Mouse (Mus musculus): Measurements from ENCODE around the gene Ddhd1.

The Ddhd1 gene

DNA sequence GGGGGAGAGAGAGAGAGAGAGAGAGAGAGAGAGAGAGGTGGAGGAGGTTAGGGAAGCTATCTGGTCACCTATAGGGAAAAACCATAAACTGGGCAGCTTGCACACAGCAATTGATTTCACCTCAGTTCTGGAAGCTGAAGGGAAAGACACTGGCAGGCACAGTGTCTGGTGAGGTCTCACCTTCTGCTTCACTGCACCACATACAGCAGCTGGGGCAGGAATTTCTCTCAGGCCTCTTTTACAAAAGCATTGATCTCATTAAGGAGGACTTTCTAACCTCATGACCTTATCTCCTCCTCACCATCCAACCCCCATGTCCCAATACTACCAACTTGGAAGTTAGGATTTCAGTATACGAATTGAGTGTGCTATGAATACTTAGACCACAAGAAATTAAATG lies 13.2 kb downstream of the Ddhd1 start:
- DNase-seq (ENCODE audit: low spot score in 2 of 2), result no peak

DNA sequence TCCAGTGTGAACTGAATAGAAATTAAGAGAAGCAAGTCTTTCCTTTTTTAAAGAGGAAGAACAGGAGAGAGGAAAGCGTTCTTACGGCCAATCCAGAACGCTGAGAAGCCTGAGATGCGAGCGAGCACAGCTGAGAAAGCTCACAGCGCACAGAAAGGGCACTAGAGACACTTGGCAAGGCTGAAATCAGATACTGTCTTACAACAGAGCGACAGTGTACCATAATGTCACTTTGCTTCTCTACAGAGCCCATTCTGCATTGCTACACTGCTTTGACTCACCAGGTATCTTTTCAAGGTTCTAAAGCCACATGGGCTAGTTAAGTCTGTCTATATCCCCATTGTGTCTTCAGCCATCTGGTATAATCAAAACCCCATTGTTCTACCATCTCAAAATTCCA lies 13.7 kb downstream of the Ddhd1 start:
- no peak for DNase-seq (ENCODE audit: low spot score in 2 of 2)

DNA sequence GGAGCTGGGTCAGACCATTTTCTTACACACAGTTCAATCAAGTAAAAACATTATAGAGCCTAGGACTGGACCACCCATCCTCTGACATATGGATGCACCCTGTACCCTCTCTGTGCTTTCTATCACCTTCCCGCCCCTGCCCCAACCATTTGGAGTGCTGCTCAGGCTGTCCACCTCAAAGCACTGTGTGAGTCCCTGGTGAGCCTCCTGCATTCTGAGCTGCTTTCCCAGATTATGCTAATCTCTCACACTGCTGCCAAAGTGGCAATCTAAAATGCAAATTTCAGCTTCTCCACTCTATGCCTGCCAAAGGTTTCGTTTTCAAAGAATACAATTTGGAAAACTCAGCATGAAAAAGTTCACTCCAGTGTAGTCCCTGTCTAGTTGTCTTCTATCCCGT lies 14.5 kb downstream of the Ddhd1 start:
- no peak for DNase-seq (ENCODE audit: low spot score in 2 of 2)

DNA sequence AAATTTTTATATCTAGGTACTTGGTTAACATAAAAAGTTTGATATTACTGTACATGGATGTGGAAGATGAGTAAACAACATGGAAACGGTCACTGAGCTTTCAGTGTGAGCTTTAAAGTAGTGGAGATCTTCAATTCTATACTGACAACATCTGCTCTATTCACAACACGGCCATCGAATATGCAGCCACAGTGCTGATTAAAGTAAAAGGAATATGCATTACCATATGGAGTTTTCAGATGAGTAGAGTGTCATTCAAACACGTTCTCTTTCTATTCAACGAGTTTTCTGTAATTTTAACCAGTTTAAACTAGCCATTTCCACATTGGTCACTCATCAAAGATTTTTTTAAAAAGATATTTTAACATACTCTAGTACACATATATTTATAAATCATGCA lies 15.1 kb downstream of the Ddhd1 start:
- DNase-seq (ENCODE audit: low spot score in 2 of 2), result no peak

DNA sequence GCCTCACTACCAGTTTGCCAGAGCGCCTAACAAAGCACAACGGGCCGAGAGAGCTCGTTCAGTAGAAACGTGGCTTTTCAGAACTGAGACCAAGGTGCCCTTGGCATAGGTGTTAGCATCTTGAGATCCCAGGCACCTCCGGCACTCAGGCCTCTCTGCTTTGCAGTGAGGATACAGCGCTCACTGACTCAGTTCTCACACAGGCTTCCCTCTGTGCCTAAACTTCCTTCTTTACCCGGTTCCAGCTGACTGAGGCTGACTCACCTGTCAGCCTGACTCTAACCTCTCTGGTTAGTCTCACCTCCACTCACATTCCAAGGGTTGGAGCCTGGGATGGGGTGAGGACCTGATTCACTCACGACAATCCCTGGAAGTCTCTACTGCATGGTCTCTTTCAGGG lies 15.7 kb downstream of the Ddhd1 start:
- DNase-seq (ENCODE audit: low spot score in 2 of 2), result no peak

DNA sequence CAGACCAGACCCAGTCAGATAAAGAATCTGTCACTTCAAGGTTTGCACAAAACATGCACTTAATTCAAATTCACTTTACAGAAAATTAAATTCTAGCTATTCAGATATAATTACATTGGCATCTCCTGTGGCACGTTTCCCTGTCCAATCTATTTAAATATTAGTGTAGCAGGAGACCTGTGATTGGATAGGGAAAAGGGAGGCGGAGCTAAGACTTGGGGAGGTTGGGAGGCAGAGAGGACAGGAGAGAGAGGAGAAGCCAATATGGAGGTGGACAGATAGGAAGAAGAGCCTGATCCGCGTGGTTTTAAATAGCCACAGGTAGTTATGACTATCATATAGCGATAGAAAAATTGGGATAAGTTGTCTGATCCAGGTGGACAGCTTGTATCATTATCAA lies 19.2 kb downstream of the Ddhd1 start:
- no peak for DNase-seq (ENCODE audit: low spot score in 2 of 2)

DNA sequence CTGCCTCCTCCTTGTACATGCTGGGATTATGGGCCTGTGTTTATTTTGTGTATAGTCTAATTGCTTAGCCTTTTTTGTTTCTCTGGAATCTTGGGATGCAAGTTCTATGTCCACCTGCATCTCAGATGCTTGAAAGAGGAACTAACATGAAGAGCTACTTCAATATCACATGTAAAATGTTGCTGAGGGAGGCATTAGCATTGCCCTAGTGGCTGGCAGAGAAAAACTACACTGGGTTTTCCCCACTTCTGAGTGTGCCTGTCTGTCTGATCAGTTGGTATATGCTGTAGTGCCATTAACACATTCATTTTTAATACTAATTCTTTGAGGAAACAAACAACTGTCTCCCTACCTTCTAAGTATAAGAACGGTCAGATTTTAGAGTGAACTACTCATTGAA lies 22.4 kb downstream of the Ddhd1 start:
- DNase-seq (ENCODE audit: low spot score in 2 of 2), result no peak

DNA sequence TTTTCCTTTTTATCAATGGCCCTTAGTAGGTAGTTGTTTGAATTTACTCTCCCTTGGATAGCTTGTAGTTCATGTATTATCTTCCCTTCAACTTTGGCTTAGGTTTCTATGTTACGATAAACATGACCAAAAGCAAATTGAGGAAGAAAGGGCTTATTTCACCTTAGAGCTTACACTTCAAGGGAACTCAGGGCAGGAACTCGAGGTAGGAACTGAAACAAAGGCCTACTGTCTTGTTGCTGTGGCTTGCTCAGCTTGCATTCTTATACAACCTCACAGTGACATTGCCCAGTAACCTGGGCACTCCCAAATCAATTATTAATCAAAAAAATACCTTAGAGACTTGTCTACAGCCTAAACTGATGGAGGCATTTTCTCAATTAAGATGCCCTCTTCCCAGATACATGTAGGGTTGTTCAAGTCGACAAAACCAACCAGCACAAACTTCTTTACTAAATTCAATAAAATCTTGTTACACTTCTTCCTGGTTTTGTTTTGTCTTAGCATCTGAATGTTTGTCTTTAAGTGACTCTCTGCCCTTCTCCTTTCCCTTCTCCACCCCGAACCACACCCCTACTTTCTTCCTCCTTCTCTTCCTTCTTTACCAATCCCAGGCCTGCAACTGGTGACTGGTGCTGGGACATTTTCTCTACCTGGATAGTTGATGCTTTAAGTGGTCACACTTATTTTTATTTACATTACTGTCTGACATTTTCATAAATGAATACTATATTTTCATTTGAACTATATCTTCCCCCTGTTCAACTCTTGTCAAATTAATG lies 25.0 kb downstream of the Ddhd1 start:
- no peak for DNase-seq (ENCODE audit: low spot score in 2 of 2)

DNA sequence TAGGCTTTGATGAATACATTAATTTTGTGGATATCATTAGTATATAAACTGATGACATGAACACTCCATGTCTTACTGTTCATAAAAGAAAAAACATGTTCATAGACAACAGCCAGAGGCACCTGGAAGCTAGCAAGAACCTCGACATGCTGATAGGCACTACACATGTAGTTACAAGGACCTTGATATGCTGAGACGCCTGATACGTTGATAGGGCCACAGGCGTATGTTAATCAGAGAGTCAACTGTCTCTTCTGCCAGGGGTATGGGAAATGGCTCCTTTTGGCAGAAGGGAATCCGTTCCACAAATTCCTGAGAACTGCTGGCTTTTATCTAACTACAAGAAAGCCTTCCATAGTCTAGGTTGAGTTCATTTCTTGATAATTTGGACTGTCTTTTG lies 27.4 kb downstream of the Ddhd1 start:
- no peak for DNase-seq (ENCODE audit: low spot score in 2 of 2)

DNA sequence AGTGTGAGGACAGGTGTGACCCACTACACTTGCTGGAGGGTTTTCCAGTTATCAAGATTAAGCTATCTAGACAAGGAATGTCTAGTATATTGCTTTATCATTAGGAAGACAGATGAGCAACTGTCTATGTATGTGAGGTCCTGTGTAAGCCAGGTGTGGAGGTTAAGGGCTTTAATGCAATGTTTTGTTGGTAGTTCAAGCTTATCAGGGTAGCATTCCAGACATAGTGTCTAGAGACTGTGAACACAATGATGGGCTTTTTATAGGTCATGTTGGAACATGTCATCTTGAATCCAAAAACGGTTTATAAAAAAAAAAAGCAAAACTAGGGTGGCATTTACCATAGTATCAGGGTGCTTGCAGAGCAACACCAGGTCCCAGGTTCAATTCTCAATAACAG lies 28.0 kb downstream of the Ddhd1 start:
- no peak for DNase-seq (ENCODE audit: low spot score in 2 of 2)

DNA sequence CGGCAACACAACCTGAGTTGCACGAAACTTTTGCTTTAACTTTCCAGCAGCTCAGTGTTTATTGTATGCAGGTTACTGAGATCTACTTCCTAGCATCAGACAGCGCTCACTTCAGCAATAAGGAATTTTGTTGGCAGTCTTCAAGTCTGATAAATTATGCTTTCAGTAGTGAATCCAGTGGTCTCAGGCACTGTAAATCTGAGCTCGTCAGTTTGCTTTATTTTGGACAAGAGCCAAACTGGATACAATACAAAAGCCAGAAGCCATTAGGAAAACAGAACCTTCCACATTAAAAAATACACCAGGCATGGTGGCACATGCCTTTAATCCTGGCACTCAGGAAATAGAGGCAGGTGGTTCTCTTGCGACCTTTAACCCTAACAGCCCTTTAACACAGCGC lies 39.6 kb downstream of the Ddhd1 start:
- DNase-seq (ENCODE audit: low spot score in 2 of 2), result no peak

DNA sequence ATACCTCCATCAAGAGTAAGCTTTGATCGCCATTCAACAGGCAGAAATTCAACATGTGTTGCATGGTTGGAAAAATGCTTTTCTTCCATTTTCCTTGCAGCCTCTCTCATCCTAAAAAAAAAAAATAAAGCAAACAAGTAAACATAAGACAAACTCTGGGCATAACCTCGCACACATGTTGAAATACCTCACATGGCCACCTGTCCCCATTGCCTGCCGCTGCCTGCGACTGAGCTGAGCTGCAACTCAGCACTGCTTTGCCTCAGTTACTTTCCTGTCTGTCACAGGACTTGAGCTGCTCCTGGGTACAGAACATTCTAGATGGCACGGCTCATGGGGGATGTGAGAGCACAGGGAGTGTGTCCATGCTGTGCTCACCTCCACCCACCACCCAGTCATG lies 41.4 kb downstream of the Ddhd1 start:
- no peak for DNase-seq (ENCODE audit: low spot score in 2 of 2)

DNA sequence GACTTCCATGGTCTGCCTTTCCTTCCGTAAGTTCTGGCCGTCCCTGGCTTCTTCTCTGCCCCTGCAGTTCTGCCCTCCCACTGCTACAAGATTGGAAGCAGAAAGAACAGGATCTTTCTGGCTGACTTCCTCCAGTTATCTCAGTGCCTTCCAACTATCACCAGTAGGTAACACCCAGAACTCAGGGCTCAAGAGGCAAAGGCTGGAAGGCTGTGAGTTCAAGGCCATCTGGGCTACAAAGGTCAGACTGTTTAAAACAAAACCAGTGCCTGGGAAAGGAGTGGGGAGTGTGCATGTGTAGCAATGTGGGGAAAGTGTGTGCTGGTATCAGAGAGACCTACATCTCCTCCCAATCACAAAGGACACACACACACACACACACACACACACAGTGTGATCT lies 42.2 kb downstream of the Ddhd1 start:
- DNase-seq (ENCODE audit: low spot score in 2 of 2), result no peak

DNA sequence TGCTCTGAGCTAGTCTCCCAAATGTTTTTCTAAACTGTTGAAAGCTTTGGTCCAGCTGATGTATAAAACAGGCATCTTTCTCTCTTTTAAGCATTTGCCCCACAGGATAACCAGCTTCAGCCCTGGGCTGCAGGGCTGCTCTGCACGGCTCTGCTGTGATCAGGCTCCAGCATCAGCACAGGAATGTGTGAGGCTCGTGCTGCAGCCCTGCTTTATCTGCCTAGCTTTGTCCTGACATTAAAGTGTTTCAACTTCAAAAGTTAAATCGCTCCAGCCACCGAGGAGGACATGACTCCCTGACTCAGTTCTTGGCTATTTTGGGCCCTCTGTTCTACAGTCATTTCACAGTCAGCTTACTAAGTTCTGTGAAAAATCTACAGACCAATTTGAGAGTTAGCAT lies 43.1 kb downstream of the Ddhd1 start:
- DNase-seq (ENCODE audit: low spot score in 2 of 2), result no peak

DNA sequence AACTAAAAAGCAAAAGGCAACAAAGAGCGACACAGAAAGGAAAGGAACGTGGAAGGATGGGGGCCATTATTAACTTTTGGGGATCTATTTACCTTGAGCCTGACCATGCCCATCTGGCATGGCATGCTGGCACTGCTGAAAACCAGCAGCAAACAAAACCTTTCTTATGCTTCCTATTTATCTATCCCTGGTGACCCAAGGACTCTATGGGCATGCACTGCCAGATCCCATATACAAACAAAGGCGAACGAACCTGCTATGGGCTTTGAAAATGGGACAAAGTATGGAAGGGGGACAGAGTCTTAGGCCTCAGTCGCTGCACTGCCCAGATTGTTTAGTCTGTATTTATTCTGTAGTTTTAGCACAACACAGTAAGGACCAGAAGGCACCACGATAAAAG lies 43.5 kb downstream of the Ddhd1 start:
- no peak for DNase-seq (ENCODE audit: low spot score in 2 of 2)

DNA sequence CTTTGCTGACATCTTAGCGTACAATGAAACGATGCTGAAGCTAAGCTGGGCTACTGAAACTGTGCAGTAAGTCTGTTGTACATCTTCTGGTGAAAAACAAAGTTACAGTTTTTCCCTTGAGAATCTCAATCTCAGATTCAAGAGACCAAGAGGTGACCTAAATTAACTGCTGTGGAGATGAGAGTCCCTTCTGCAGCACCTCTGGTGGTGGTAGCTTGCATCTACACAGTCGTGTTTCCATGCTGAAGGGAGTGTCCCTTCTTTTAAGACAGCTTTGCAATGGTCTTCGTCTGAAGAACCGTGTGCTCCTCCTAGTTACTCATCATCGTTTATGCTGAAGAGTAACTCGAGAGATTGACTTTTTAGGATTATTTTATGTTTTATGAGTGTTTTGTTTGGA lies 46.3 kb downstream of the Ddhd1 start:
- no peak for DNase-seq (ENCODE audit: low spot score in 2 of 2)

DNA sequence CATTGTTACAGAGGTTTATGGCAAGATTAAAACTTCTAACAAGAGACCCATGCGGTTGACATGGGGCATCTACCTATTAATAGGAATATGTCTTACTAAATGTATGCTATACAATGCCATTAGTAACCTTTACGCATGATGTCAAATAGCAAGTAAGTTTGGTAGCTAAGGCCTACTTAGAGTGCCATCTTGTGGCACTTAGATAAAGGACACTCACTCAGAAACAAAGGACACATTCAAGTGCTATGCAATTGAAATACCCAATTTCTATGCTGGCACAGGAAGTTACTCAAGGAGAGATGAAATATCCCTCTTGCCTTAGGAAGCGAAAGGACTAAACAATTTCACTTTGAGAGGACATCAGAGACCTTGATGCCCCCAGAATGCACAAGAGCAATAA lies 55.9 kb downstream of the Ddhd1 start:
- no peak for DNase-seq (ENCODE audit: low spot score in 2 of 2)

DNA sequence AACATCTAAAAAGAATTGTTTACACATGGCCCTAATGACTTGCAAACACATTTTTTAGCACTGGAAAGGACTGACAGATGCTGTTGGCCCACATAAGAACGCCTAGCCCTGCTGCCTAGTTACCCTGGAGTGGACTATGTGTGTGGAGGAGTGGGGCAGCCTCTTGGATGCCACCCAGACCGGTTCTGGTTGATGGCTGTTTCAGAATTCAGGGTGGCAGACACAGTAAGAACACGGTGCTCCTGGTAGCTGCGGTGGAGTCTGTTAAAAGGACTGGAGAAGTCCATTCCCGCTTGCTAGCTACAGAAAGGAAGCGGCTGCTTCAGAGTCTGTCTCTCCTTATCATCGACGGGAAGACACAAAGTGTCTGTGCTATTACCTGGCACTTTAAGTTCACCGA lies 57.4 kb downstream of the Ddhd1 start:
- DNase-seq (ENCODE audit: low spot score in 2 of 2), result no peak

DNA sequence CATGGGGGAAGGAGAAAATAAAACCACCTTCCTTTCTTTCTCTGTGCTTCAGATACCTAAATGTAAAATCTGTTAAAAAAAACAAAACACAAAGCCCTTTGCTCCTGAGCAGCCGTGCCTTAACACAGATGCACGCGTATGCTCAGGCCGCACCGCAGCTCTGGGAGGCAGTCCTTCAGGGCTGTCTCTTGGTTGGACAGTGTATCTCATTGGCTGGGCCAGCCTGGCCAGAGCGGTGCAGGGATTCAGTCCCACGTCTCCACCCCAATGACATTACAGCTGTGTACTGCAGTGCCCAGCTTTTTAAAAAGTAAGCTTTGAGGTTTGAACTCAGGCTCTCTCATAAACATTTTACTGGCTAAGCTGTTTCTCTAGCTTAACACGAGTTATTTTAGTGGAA lies 60.1 kb downstream of the Ddhd1 start:
- no peak for DNase-seq (ENCODE audit: low spot score in 2 of 2)

DNA sequence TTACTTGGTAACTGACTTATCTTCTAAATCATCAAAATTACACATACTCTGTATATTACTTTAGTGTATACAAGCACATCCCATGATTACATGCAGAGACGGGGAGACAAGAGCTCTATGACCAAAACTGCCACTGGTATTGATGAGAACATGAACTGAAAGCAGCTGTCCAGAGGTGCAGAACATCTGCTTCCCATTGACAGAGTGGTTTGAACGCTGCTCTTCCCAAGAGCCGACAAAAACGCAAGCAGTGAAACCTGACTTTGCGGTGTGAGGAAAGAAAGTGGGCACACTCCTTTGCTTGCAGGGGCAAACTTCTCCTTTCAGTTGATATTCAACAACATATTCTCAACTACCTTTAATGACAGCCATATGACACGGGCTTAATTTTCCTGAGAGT lies 64.7 kb downstream of the Ddhd1 start:
- DNase-seq (ENCODE audit: low spot score in 2 of 2), result no peak

DNA sequence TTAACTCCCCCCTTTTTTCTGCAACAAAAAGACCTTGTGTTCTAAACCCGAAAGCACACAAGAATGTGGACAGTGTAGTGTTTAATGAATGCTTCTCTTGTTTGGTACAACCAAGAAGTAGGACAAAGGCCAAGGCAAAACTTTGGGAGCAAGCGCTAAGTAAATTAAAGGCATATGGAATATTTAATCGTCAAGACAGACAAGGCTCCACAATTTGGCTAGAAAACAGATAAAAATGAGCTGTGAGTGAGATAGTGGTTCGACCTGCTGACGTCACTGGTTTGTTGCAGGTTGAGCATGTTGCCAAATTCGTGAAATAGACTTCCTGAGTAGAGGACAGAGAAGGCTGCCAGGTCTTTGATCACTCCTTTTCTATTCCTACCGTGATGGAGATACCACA lies 69.5 kb downstream of the Ddhd1 start:
- DNase-seq (ENCODE audit: low spot score in 2 of 2), result no peak

DNA sequence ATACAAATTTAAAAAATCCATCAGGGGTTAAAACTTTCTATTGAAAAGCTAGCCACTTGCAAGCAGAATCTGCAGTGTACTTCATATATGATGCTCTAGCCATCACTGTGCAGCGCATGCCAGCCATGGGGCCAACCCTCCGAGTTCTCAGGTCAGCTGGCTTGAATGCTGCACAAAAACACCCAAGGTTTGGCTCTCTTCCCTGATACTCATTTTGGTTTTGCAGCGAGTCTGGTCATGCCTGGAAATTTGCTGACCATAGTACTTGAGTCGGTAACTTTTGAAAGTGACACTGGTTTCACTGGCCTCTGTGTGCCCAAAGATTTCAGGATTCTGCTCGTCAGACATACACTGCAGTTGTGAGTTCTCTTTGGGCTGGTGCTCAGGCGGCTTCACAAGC lies 70.4 kb downstream of the Ddhd1 start:
- DNase-seq (ENCODE audit: low spot score in 2 of 2), result no peak

DNA sequence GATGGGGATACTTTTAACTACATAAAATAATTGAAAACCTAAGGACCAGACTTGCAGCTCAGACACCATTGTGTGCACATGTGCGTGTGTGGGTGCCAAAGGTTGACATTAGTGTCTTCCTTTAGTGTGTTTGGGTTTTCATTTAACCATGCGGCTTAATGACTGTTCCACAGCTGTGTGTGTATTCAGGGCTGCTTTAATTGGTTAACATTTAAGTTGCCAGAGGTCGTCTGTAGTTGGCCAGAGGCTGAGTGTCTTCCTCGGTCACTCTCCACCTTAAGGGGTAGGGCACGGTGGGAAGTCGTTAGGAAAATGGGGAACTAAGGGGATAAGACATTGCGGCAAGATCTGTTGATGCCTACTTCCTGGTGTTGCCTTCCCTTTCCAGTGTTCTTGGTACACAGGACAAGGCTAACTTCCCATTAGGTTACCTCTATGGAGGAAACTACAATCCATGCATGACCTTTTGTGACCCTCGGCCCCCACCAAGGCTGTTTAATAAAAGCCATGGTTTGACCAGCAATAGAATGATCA lies 74.4 kb downstream of the Ddhd1 start:
- no peak for DNase-seq (ENCODE audit: low spot score in 2 of 2)
